Mouse (Mus musculus) intestine, embryonic 14.5 days (tissue): ENCODE data around the gene Rtl6. TPM values are rescaled to one million over a fixed set of nuclear protein-coding genes. Genes with fewer than 3 reads are reported as not detected.

ENCODE experiments used
- ATAC-seq: fragments of 200-750 bp; cut with Nextera tagmentation; replicated peaks from 2 replicates; pipeline ENCODE4 v1.8.0; 2017; ENCODE audit warnings: low read depth, moderate number of reproducible peaks, moderate TSS enrichment, moderate library complexity; ENCODE audit not compliant: low FRiP score, low TSS enrichment
- DNase-seq: peaks from one replicate; pipeline ENCODE4 v3.0.0-alpha.2; 2018; ENCODE audit warnings: low spot score
- H3K27ac ChIP-seq: fragments of 300-500 bp; sonication (generic); 2 replicates; pipeline ENCODE4 v1.5.1; 2014; ENCODE audit warnings: low read depth, mild to moderate bottlenecking, control low read depth
- H3K27me3 ChIP-seq: fragments of 300-500 bp; sonication (generic); replicated peaks from 2 replicates; pipeline ENCODE4 v1.6.1; 2014; ENCODE audit warnings: low read length, control low read depth; ENCODE audit not compliant: control insufficient read depth, insufficient read depth
- H3K36me3 ChIP-seq: fragments of 300-500 bp; sonication (generic); 2 replicates; pipeline ENCODE4 v1.6.1; 2014; ENCODE audit warnings: low read length, control low read depth; ENCODE audit not compliant: control insufficient read depth, insufficient read depth
- H3K4me1 ChIP-seq: fragments of 300-500 bp; sonication (generic); replicated peaks from 2 replicates; pipeline ENCODE4 v1.6.1; 2014; ENCODE audit warnings: low read length, control low read depth, mixed read lengths; ENCODE audit not compliant: control insufficient read depth, insufficient read depth
- H3K4me2 ChIP-seq: fragments of 300-500 bp; sonication (generic); 2 replicates; pipeline ENCODE4 v1.6.1; 2014; ENCODE audit warnings: low read length
- H3K4me3 ChIP-seq: fragments of 300-500 bp; sonication (generic); 2 replicates; pipeline ENCODE4 v1.5.1; 2014; ENCODE audit warnings: low read depth, low read length, control low read depth, mixed read lengths
- H3K9ac ChIP-seq: fragments of 300-500 bp; sonication (generic); 2 replicates; pipeline ENCODE4 v1.6.1; 2014; ENCODE audit warnings: mild to moderate bottlenecking, low read length
- H3K9me3 ChIP-seq: fragments of 300-500 bp; sonication (generic); 2 replicates; pipeline ENCODE4 v1.6.1; 2016; ENCODE audit warnings: low read length, control low read depth; ENCODE audit not compliant: control insufficient read depth
- WGBS: fragments of 180-500 bp; shearing (Covaris S2); extraction: QIAGEN DNeasy Blood & Tissue Kit; methylation state at CpG from one replicate; pipeline ENCODE4 v1.1.7; 2014; 5-methylcytosine and 5-hydroxymethylcytosine counted together
- polyA plus RNA-seq: library from polyadenylated mRNA; unstranded; fragments of >200 nt; fragmentation: Nextera tagmentation; extraction: Ambion mirVana; gene quantifications from 2 replicates; pipeline ENCODE4 v1.2.1, GENCODE M21; 2014

The Rtl6 gene
- polyA plus RNA-seq, 1 experiment from 2014 or later = 8.9 TPM

GRCm38 (mm10) chr15:84592240-84592639 is 34.6 kb upstream of the Rtl6 start:
- H3K27ac ChIP-seq = no peak overlapping the region
- no peaks in the 10 kb centered on the region for H3K36me3 ChIP-seq
- H3K4me2 ChIP-seq = no peak overlapping the region
- no peak for ATAC-seq
- H3K9ac ChIP-seq = no peak overlapping the region
- H3K27me3 ChIP-seq = no peaks in the 10 kb centered on the region
- DNase-seq = no peak
- no peaks in the 10 kb centered on the region for H3K9me3 ChIP-seq
- 78% methylated on average over 5 of the region's 5 CpGs for WGBS
- H3K4me3 ChIP-seq = no peak overlapping the region
- no peaks in the 10 kb centered on the region for H3K4me1 ChIP-seq

- DNase-seq (no peak), ATAC-seq (no peak)
- Histone ChIP-seq H3K4me3 (no peak overlapping the region), H3K9me3 (no peaks in the 10 kb centered on the region), H3K27me3 (no peaks in the 10 kb centered on the region), H3K4me2 (no peak overlapping the region), H3K4me1 (no peaks in the 10 kb centered on the region), H3K27ac (no peak overlapping the region), H3K36me3 (no peaks in the 10 kb centered on the region), H3K9ac (no peak overlapping the region)
- WGBS = 54% methylated on average over 13 of the region's 13 CpGs
Measured at GRCm38 (mm10) chr15:84591573-84592139, 34.0 kb upstream of the Rtl6 start.

GRCm38 (mm10) chr15:84588371-84588821 is 30.8 kb upstream of the Rtl6 start:
- WGBS = 58% methylated on average over 4 of the region's 4 CpGs
- Histone ChIP-seq H3K9ac (no peak overlapping the region), H3K27me3 (no peaks in the 10 kb centered on the region), H3K4me1 (no peaks in the 10 kb centered on the region), H3K4me3 (no peak overlapping the region), H3K36me3 (no peaks in the 10 kb centered on the region), H3K27ac (no peak overlapping the region), H3K9me3 (no peaks in the 10 kb centered on the region), H3K4me2 (no peak overlapping the region)
- DNase-seq (no peak), ATAC-seq (no peak)

GRCm38 (mm10) chr15:84578607-84579006 is 21.0 kb upstream of the Rtl6 start:
- no peak overlapping the region for H3K9ac ChIP-seq
- no peaks in the 10 kb centered on the region for H3K27me3 ChIP-seq
- 67% methylated on average over 1 of the region's 1 CpGs for WGBS
- H3K27ac ChIP-seq = no peak overlapping the region
- no peak for DNase-seq
- no peak for ATAC-seq
- no peak overlapping the region for H3K4me2 ChIP-seq
- no peaks in the 10 kb centered on the region for H3K4me1 ChIP-seq
- H3K36me3 ChIP-seq = no peaks in the 10 kb centered on the region
- no peak overlapping the region for H3K4me3 ChIP-seq
- no peaks in the 10 kb centered on the region for H3K9me3 ChIP-seq

GRCm38 (mm10) chr15:84577019-84577418 is 19.4 kb upstream of the Rtl6 start:
- no peak overlapping the region for H3K9ac ChIP-seq
- ATAC-seq = no peak
- no peak for DNase-seq
- no peaks in the 10 kb centered on the region for H3K27me3 ChIP-seq
- no peaks in the 10 kb centered on the region for H3K4me1 ChIP-seq
- WGBS = 47% methylated on average over 4 of the region's 4 CpGs
- H3K4me3 ChIP-seq = no peak overlapping the region
- H3K27ac ChIP-seq = no peak overlapping the region
- H3K36me3 ChIP-seq = no peaks in the 10 kb centered on the region
- H3K9me3 ChIP-seq = no peaks in the 10 kb centered on the region
- H3K4me2 ChIP-seq = no peak overlapping the region

GRCm38 (mm10) chr15:84566568-84567110 is 9.0 kb upstream of the Rtl6 start:
- 55% methylated on average over 17 of the region's 17 CpGs for WGBS
- Histone ChIP-seq H3K9me3 (no peaks in the 10 kb centered on the region), H3K27me3 (no peaks in the 10 kb centered on the region), H3K4me3 (no peak overlapping the region), H3K27ac (no peak overlapping the region), H3K4me1 (no peaks in the 10 kb centered on the region), H3K9ac (no peak overlapping the region), H3K4me2 (no peak overlapping the region), H3K36me3 (no peaks in the 10 kb centered on the region)
- no peak for ATAC-seq
- no peak for DNase-seq

GRCm38 (mm10) chr15:84561501-84561900 is 3.9 kb upstream of the Rtl6 start:
- no peaks in the 10 kb centered on the region for H3K27me3 ChIP-seq
- H3K36me3 ChIP-seq = no peaks in the 10 kb centered on the region
- H3K9ac ChIP-seq = no peak overlapping the region
- 77% methylated on average over 2 of the region's 2 CpGs for WGBS
- DNase-seq (no peak), ATAC-seq (no peak)
- H3K4me2 ChIP-seq = no peak overlapping the region
- H3K4me1 ChIP-seq = 0 out of 2 replicates have a peak, but pooled peaks cover 6% of the 10 kb centered on the region
- no peak overlapping the region for H3K4me3 ChIP-seq
- H3K27ac ChIP-seq = no peak overlapping the region
- H3K9me3 ChIP-seq = 0 out of 2 replicates have a peak, but pooled peaks cover 3% of the 10 kb centered on the region

GRCm38 (mm10) chr15:84556674-84557073 is 949 bp downstream of the Rtl6 start:
- no peak overlapping the region for H3K9ac ChIP-seq
- DNase-seq (no peak), ATAC-seq (0 out of 2 replicates have a peak, but pooled peaks have one; percentile 9)
- H3K4me2 ChIP-seq = peak overlapping the region; percentile 53
- no peak overlapping the region for H3K4me3 ChIP-seq
- H3K4me1 ChIP-seq = 0 out of 2 replicates have a peak, but pooled peaks cover 6% of the 10 kb centered on the region
- no peak overlapping the region for H3K27ac ChIP-seq
- H3K36me3 ChIP-seq = peaks cover 12% of the 10 kb centered on the region; the same call in 1 of the 2 replicates
- no peaks in the 10 kb centered on the region for H3K27me3 ChIP-seq
- 0 out of 2 replicates have a peak, but pooled peaks cover 3% of the 10 kb centered on the region for H3K9me3 ChIP-seq
- WGBS = 95% methylated on average over 17 of the region's 17 CpGs

GRCm38 (mm10) chr15:84551065-84551464 is 6.6 kb downstream of the Rtl6 start:
- H3K9me3 ChIP-seq = no peaks in the 10 kb centered on the region
- no peak for ATAC-seq
- no peak overlapping the region for H3K4me2 ChIP-seq
- no peaks in the 10 kb centered on the region for H3K4me1 ChIP-seq
- H3K36me3 ChIP-seq = peaks cover 9% of the 10 kb centered on the region; the same call in 1 of the 2 replicates
- DNase-seq = no peak
- no peak overlapping the region for H3K27ac ChIP-seq
- 85% methylated on average over 4 of the region's 4 CpGs for WGBS
- H3K4me3 ChIP-seq = no peak overlapping the region
- H3K9ac ChIP-seq = no peak overlapping the region
- no peaks in the 10 kb centered on the region for H3K27me3 ChIP-seq
